Mouse (Mus musculus) MEL (cell line): ENCODE measurements around the gene Fam161b. TPM values are rescaled to one million over a fixed set of nuclear protein-coding genes. Genes with fewer than 3 reads are reported as not detected.

Experiments
- DNase-seq: peaks from one replicate; pipeline ENCODE4 v3.0.0; 2011; ENCODE audit warnings: low read depth, low spot score
- H3K27ac ChIP-seq: 2 replicates; pipeline ENCODE4 v1.5.1; 2012; ENCODE audit warnings: low read depth, mild to moderate bottlenecking, control low read depth, low read length, moderate library complexity; ENCODE audit not compliant: control insufficient read depth
- H3K27me3 ChIP-seq, 2 experiments: fragments of 150-350 bp in 1 of 2; sonication (generic) in 1 of 2; 2 replicates each; pipeline ENCODE4 v1.6.1; 2012; ENCODE audit warnings: low read length in 2 of 2, mild to moderate bottlenecking in 2 of 2, improper control_type of control experiment in 1 of 2, moderate library complexity in 1 of 2; ENCODE audit not compliant: insufficient read depth in 2 of 2, control insufficient read depth in 1 of 2
- H3K36me3 ChIP-seq, 2 experiments: 2 replicates each; pipeline ENCODE4 v1.6.1; 2012 to 2014; ENCODE audit warnings: low read length in 2 of 2, improper control_type of control experiment in 1 of 2, inconsistent platforms in 1 of 2, mild to moderate bottlenecking in 1 of 2; ENCODE audit not compliant: insufficient read depth in 2 of 2, control insufficient read depth in 1 of 2
- H3K4me1 ChIP-seq, 2 experiments: fragments of 150-350 bp in 1 of 2; sonication (generic) in 1 of 2; 2 replicates each; pipeline ENCODE4 v1.6.1; 2012; ENCODE audit warnings: low read length in 2 of 2, improper control_type of control experiment in 1 of 2, mild to moderate bottlenecking in 1 of 2; ENCODE audit not compliant: insufficient read depth in 2 of 2, control insufficient read depth in 1 of 2
- H3K4me3 ChIP-seq, 2 experiments: fragments of 150-350 bp in 1 of 2; sonication (generic) in 1 of 2; 2 replicates each; pipeline ENCODE4 v1.5.1; 2012; ENCODE audit warnings: low read depth in 2 of 2, low read length in 2 of 2, mild to moderate bottlenecking in 2 of 2, moderate library complexity in 2 of 2, control low read depth in 1 of 2, improper control_type of control experiment in 1 of 2; ENCODE audit not compliant: control insufficient read depth in 1 of 2, insufficient read depth in 1 of 2
- H3K79me2 ChIP-seq: 2 replicates; pipeline ENCODE4 v1.6.1; 2012; ENCODE audit warnings: mild to moderate bottlenecking, low read length, moderate library complexity; ENCODE audit not compliant: control insufficient read depth, poor library complexity, insufficient read depth
- H3K9ac ChIP-seq: 2 replicates; pipeline ENCODE4 v1.6.1; 2012; ENCODE audit warnings: low read depth, mild to moderate bottlenecking, control low read depth, low read length, moderate library complexity; ENCODE audit not compliant: control insufficient read depth, poor library complexity, severe bottlenecking
- H3K9me3 ChIP-seq: fragments of 150-350 bp; sonication (generic); replicated peaks from 2 replicates; pipeline ENCODE4 v1.6.1; 2012; ENCODE audit warnings: mild to moderate bottlenecking, low read length, improper control_type of control experiment, moderate library complexity; ENCODE audit not compliant: insufficient read depth
- BHLHE40 ChIP-seq: IDR thresholded peaks from 2 replicates; pipeline ENCODE4 v1.6.1; 2012; ENCODE audit warnings: low read depth, mild to moderate bottlenecking, inconsistent platforms, low read length, improper control_type of control experiment, borderline replicate concordance
- CHD1 ChIP-seq: IDR thresholded peaks from 2 replicates; pipeline ENCODE4 v1.6.1; 2012; ENCODE audit warnings: low read depth, mild to moderate bottlenecking, inconsistent platforms, low read length, improper control_type of control experiment
- EP300 ChIP-seq, 2 experiments: IDR thresholded peaks; 2 replicates each; pipeline ENCODE4 v1.6.1; 2011; ENCODE audit warnings: improper control_type of control experiment in 2 of 2, low read length in 2 of 2, low read depth in 1 of 2, mild to moderate bottlenecking in 1 of 2
- KAT2A ChIP-seq: conservative IDR thresholded peaks from 2 replicates; pipeline ENCODE4 v1.6.1; 2012; ENCODE audit warnings: low read depth, low read length, improper control_type of control experiment, inconsistent platforms
- MAFK ChIP-seq: IDR thresholded peaks from 2 replicates; pipeline ENCODE4 v1.6.1; 2011; ENCODE audit warnings: low read depth, mild to moderate bottlenecking, low read length, improper control_type of control experiment, borderline replicate concordance
- MAX ChIP-seq: IDR thresholded peaks from 2 replicates; pipeline ENCODE4 v1.6.1; 2011; ENCODE audit warnings: low read length, improper control_type of control experiment
- MEF2A ChIP-seq: IDR thresholded peaks from 2 replicates; pipeline ENCODE4 v1.6.1; 2014; ENCODE audit warnings: low read depth, mild to moderate bottlenecking, inconsistent platforms, low read length, improper control_type of control experiment; ENCODE audit not compliant: poor library complexity, insufficient replicate concordance, severe bottlenecking; ENCODE audit errors: extremely low read depth
- MYB ChIP-seq: IDR thresholded peaks from 2 replicates; pipeline ENCODE4 v1.6.1; 2011; ENCODE audit warnings: mild to moderate bottlenecking, low read depth, low read length, improper control_type of control experiment
- NRF1 ChIP-seq: IDR thresholded peaks from 2 replicates; pipeline ENCODE4 v1.6.1; 2014; ENCODE audit warnings: low read depth, mild to moderate bottlenecking, inconsistent platforms, low read length, improper control_type of control experiment, moderate library complexity; ENCODE audit not compliant: poor library complexity, insufficient read depth, severe bottlenecking
- POLR2A ChIP-seq, 2 experiments: IDR thresholded peaks; 2 replicates each; pipeline ENCODE4 v1.6.1; 2011 to 2012; ENCODE audit warnings: low read length in 2 of 2, mild to moderate bottlenecking in 2 of 2, control low read depth in 1 of 2, improper control_type of control experiment in 1 of 2, low read depth in 1 of 2, moderate library complexity in 1 of 2; ENCODE audit not compliant: control insufficient read depth in 1 of 2, insufficient read depth in 1 of 2, poor library complexity in 1 of 2
- POLR2AphosphoS2 ChIP-seq: IDR thresholded peaks from 2 replicates; pipeline ENCODE4 v1.6.1; 2011; ENCODE audit warnings: low read length, improper control_type of control experiment
- POLR2AphosphoS5 ChIP-seq: IDR thresholded peaks from 2 replicates; pipeline ENCODE4 v1.6.1; 2012; ENCODE audit warnings: low read depth, borderline replicate concordance, mild to moderate bottlenecking, inconsistent platforms, low read length, moderate library complexity, mixed read lengths
- RAD21 ChIP-seq: IDR thresholded peaks from 2 replicates; pipeline ENCODE4 v1.6.1; 2011; ENCODE audit warnings: mild to moderate bottlenecking, low read depth, low read length, improper control_type of control experiment
- RCOR1 ChIP-seq: IDR thresholded peaks from 2 replicates; pipeline ENCODE4 v1.6.1; 2012; ENCODE audit warnings: low read depth, mild to moderate bottlenecking, inconsistent platforms, low read length, improper control_type of control experiment
- SMC3 ChIP-seq: IDR thresholded peaks from 2 replicates; pipeline ENCODE4 v1.6.1; 2011; ENCODE audit warnings: low read depth, low read length, improper control_type of control experiment
- TAL1 ChIP-seq: IDR thresholded peaks from 2 replicates; pipeline ENCODE4 v1.6.1; 2012; ENCODE audit warnings: mild to moderate bottlenecking, inconsistent platforms, low read length, moderate library complexity, mixed read lengths
- TCF12 ChIP-seq: IDR thresholded peaks from 2 replicates; pipeline ENCODE4 v1.6.1; 2014; ENCODE audit warnings: low read depth, mild to moderate bottlenecking, inconsistent platforms, low read length, improper control_type of control experiment, moderate library complexity
- USF1 ChIP-seq: IDR thresholded peaks from 2 replicates; pipeline ENCODE4 v1.6.1; 2014; ENCODE audit warnings: low read depth, mild to moderate bottlenecking, inconsistent platforms, low read length, improper control_type of control experiment, moderate library complexity
- USF2 ChIP-seq, 2 experiments: IDR thresholded peaks; 2 replicates each; pipeline ENCODE4 v1.6.1; 2011 to 2012; ENCODE audit warnings: improper control_type of control experiment in 2 of 2, low read length in 2 of 2, borderline replicate concordance in 1 of 2, inconsistent platforms in 1 of 2, low read depth in 1 of 2, mild to moderate bottlenecking in 1 of 2; ENCODE audit not compliant: insufficient read depth in 1 of 2
- ZC3H11A ChIP-seq: IDR thresholded peaks from 2 replicates; pipeline ENCODE4 v1.6.1; 2012; ENCODE audit warnings: low read depth, mild to moderate bottlenecking, inconsistent platforms, low read length, improper control_type of control experiment
- polyA plus RNA-seq, 2 experiments: library from polyadenylated mRNA; stranded (reverse) in 1 of 2; unstranded in 1 of 2; fragments of >175 nt in 1 of 2; fragments of >200 nt in 1 of 2; gene quantifications; 2 replicates each; pipeline versions ENCODE4 v1.2.1 to v1.2.4; 2012; ENCODE audit warnings: low replicate concordance in 2 of 2, low read depth in 1 of 2; ENCODE audit not compliant: insufficient read length in 2 of 2, insufficient read depth in 1 of 2, missing spikeins in 1 of 2
- total RNA-seq: library from RNA; depleted of rRNA; stranded (reverse); fragments of 300-350 nt; gene quantifications from 2 replicates; pipeline ENCODE4 v1.2.3, GENCODE M21; 2012

Gene Fam161b
- total and polyA plus RNA-seq, 3 experiments, result 0.46 to 1.1 TPM; not detected in 1

DNA sequence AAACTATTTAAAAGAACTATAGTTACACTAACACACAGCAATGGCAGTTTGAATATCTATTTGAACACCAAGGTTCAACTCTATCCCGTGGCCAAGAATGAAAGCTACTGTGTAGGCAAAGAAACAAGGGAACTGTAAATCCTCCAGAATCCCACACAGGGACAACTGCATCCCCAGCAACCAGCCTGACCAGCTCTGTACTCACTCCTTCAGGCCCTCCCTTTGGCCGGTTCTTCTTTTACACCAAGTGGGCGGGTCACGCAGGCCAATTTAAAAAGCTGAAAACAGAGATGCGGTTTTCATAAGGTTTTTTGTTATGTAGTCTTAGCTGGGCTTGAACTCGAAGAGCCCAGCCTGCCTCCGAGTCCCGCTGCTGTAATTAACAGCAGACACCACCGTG is 37.5 kb upstream of the Fam161b start:
- no peaks in the 10 kb centered on the region for H3K27me3 ChIP-seq
- no peak overlapping the region for H3K4me3 ChIP-seq
- no peaks in the 10 kb centered on the region for H3K79me2 ChIP-seq
- TF ChIP-seq EP300 (IDR thresholded peaks at IDR 0.05; ENCODE audit: low read depth in 1 of 2, low read length in 2 of 2) (no peak), USF1 (no peak), TAL1 (no peak), POLR2AphosphoS2 (no peak), POLR2A (IDR thresholded peaks at IDR 0.05; ENCODE audit: control insufficient read depth in 1 of 2, insufficient read depth in 1 of 2, low read depth in 1 of 2, low read length in 2 of 2, poor library complexity in 1 of 2) (no peak), MEF2A (no peak), POLR2AphosphoS5 (no peak), BHLHE40 (no peak), CHD1 (no peak), USF2 (IDR thresholded peaks at IDR 0.05; ENCODE audit: borderline replicate concordance in 1 of 2, insufficient read depth in 1 of 2, low read depth in 1 of 2, low read length in 2 of 2) (no peak), ZC3H11A (no peak), RCOR1 (no peak), MYB (no peak), RAD21 (no peak), MAX (no peak)
- H3K4me1 ChIP-seq, result peaks cover 9 to 19% of the 10 kb centered on the region in 2 experiments
- peaks cover 0 to 21% of the 10 kb centered on the region in 2 experiments; a peak in 3 of 4 replicates for H3K36me3 ChIP-seq
- H3K9ac ChIP-seq, result no peak overlapping the region
- H3K9me3 ChIP-seq, result no peaks in the 10 kb centered on the region
- no peak overlapping the region for H3K27ac ChIP-seq
- DNase-seq, result no peak

GRCm38 (mm10) chr12:84398629-84399028 is 37.0 kb upstream of the Fam161b start:
- Histone ChIP-seq H3K27me3 (no peaks in the 10 kb centered on the region), H3K36me3 (peaks cover 0 to 21% of the 10 kb centered on the region in 2 experiments; a peak in 3 of 4 replicates), H3K27ac (no peak overlapping the region), H3K4me3 (no peak overlapping the region), H3K79me2 (no peaks in the 10 kb centered on the region), H3K4me1 (peaks cover 9 to 19% of the 10 kb centered on the region in 2 experiments), H3K9me3 (no peaks in the 10 kb centered on the region), H3K9ac (no peak overlapping the region)
- no peak for DNase-seq
- TF ChIP-seq NRF1 (no peak), KAT2A (no peak), RAD21 (no peak), USF2 (IDR thresholded peaks at IDR 0.05; ENCODE audit: borderline replicate concordance in 1 of 2, insufficient read depth in 1 of 2, low read depth in 1 of 2, low read length in 2 of 2) (no peak), EP300 (IDR thresholded peaks at IDR 0.05; ENCODE audit: low read depth in 1 of 2, low read length in 2 of 2) (no peak), TCF12 (no peak), MAFK (no peak), MEF2A (no peak), SMC3 (no peak)
- TF ChIP-seq, all 39 proteins: peak for 0
